Mouse (Mus musculus) embryonic facial prominence, embryonic 11.5 days (tissue): ENCODE measurements around the gene Man1b1. TPM values are rescaled to one million over a fixed set of nuclear protein-coding genes. Genes with fewer than 3 reads are reported as not detected.

Experiments
- ATAC-seq: fragments of 200-750 bp; cut with Nextera tagmentation; replicated peaks from 2 replicates; pipeline ENCODE4 v1.8.0; 2017; ENCODE audit warnings: low read depth; ENCODE audit not compliant: insufficient number of reproducible peaks, low FRiP score, low TSS enrichment
- DNase-seq: peaks from one replicate; pipeline ENCODE4 v3.0.0-alpha.2; 2015; ENCODE audit warnings: low spot score
- H3K27ac ChIP-seq: fragments of 300-500 bp; sonication (generic); replicated peaks from 2 replicates; pipeline ENCODE4 v1.5.1; 2014; ENCODE audit warnings: mild to moderate bottlenecking, low read depth, low read length, control low read depth
- H3K27me3 ChIP-seq: fragments of 300-500 bp; sonication (generic); 2 replicates; pipeline ENCODE4 v1.6.1; 2014; ENCODE audit warnings: mild to moderate bottlenecking, low read length, moderate library complexity, mixed read lengths; ENCODE audit not compliant: control insufficient read depth, insufficient read depth
- H3K36me3 ChIP-seq: fragments of 300-500 bp; sonication (generic); replicated peaks from 2 replicates; pipeline ENCODE4 v1.6.1; 2014; ENCODE audit warnings: low read depth, mild to moderate bottlenecking, low read length, moderate library complexity, mixed read lengths; ENCODE audit not compliant: control insufficient read depth, insufficient read depth
- H3K4me1 ChIP-seq: fragments of 300-500 bp; sonication (generic); 2 replicates; pipeline ENCODE4 v1.6.1; 2014; ENCODE audit warnings: low read length, mixed read lengths; ENCODE audit not compliant: control insufficient read depth, insufficient read depth
- H3K4me2 ChIP-seq: fragments of 300-500 bp; sonication (generic); 2 replicates; pipeline ENCODE4 v1.6.1; 2014; ENCODE audit warnings: low read depth, mild to moderate bottlenecking, control low read depth, low read length, moderate library complexity
- H3K4me3 ChIP-seq: fragments of 300-500 bp; sonication (generic); 2 replicates; pipeline ENCODE4 v1.5.1; 2014; ENCODE audit warnings: low read depth, low read length, control low read depth
- H3K9ac ChIP-seq: fragments of 300-500 bp; sonication (generic); replicated peaks from 2 replicates; pipeline ENCODE4 v1.6.1; 2014; ENCODE audit warnings: mild to moderate bottlenecking, control low read depth, low read length
- H3K9me3 ChIP-seq: fragments of 300-500 bp; sonication (generic); replicated peaks from 2 replicates; pipeline ENCODE4 v1.6.1; 2016; ENCODE audit warnings: mild to moderate bottlenecking, low read length, inconsistent platforms, mixed read lengths; ENCODE audit not compliant: control insufficient read depth
- WGBS: fragments of 180-500 bp; shearing (Covaris S2); extraction: QIAGEN DNeasy Blood & Tissue Kit; methylation state at CpG from one replicate; pipeline ENCODE4 v1.1.7; 2014; 5-methylcytosine and 5-hydroxymethylcytosine counted together
- polyA plus RNA-seq: library from polyadenylated mRNA; unstranded; fragments of >200 nt; fragmentation: Nextera tagmentation; extraction: Ambion mirVana; gene quantifications from 2 replicates; pipeline ENCODE4 v1.2.1, GENCODE M21; 2014

The Man1b1 gene
- polyA plus RNA-seq, 1 experiment from 2014 or later: 92.7 TPM

DNA sequence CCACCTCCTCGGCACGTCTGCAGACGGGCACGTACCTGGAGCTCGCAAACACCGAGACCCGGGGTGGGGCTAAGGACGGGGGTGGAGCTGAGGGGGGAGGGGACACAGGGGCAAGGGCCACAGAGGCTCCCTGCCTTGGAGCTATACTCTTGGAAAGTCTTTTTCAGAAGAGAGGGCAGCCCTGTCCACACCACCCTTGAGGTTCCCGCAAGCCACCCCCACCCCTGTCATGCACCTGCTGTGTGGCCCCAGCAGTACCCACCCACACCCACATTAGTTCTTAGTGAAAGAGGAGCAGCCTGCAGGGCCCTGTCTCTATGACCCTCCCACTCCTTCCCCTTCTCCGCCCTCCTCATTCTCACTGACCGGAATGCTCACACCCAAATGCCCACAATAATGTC, 20.6 kb upstream of the Man1b1 start:
- no peaks in the 10 kb centered on the region for H3K4me1 ChIP-seq
- WGBS: 7% methylated on average over 11 of the region's 11 CpGs

GRCm38 (mm10) chr2:25318119-25318966, 13.8 kb upstream of the Man1b1 start:
- H3K27me3 ChIP-seq: peaks cover 24% of the 10 kb centered on the region
- H3K36me3 ChIP-seq: no peaks in the 10 kb centered on the region
- H3K4me3 ChIP-seq: peak overlapping the region; percentile 28
- peak overlapping the region; percentile 57 for H3K4me2 ChIP-seq
- H3K9ac ChIP-seq: no peak overlapping the region
- H3K9me3 ChIP-seq: no peaks in the 10 kb centered on the region
- H3K27ac ChIP-seq: no peak overlapping the region
- DNase-seq: no peak
- peak; percentile 29; the same call in 1 of the 2 replicates for ATAC-seq
- 7% methylated on average over 31 of the region's 31 CpGs for WGBS
- H3K4me1 ChIP-seq: no peaks in the 10 kb centered on the region

More for the DNA sequence above, 20.6 kb upstream of the Man1b1 start:
- no peak; the same call in 1 of the 2 replicates for ATAC-seq
- DNase-seq: no peak
- H3K9me3 ChIP-seq: no peaks in the 10 kb centered on the region
- peaks cover 41% of the 10 kb centered on the region for H3K27me3 ChIP-seq
- H3K4me2 ChIP-seq: no peak overlapping the region
- no peak overlapping the region for H3K27ac ChIP-seq
- no peak overlapping the region for H3K4me3 ChIP-seq
- no peaks in the 10 kb centered on the region for H3K36me3 ChIP-seq
- H3K9ac ChIP-seq: no peak overlapping the region

GRCm38 (mm10) chr2:25318971-25319773, 13.0 kb upstream of the Man1b1 start, which contains the start of gene Grin1:
Gene Grin1 (minus strand): TSS chr2:25319187.
- no peak within 1 kb of the TSS for H3K27ac ChIP-seq
- DNase-seq (peak; percentile 85), ATAC-seq (0 out of 2 replicates have a peak, but pooled peaks have one; percentile 65)
- H3K27me3 ChIP-seq: peaks cover 22% of the 10 kb centered on the region
- H3K4me3 ChIP-seq: peak within 1 kb of the TSS; percentile 28
- no peaks in the 10 kb centered on the region for H3K4me1 ChIP-seq
- 10% methylated on average over 55 of the region's 58 CpGs for WGBS
- H3K4me2 ChIP-seq: peak within 1 kb of the TSS; percentile 57
- H3K36me3 ChIP-seq: no peaks in the 10 kb centered on the region
- H3K9ac ChIP-seq: no peak within 1 kb of the TSS
- no peaks in the 10 kb centered on the region for H3K9me3 ChIP-seq

- peaks cover 20% of the 10 kb centered on the region for H3K27me3 ChIP-seq
- no peak for DNase-seq
- H3K36me3 ChIP-seq: no peaks in the 10 kb centered on the region
- H3K27ac ChIP-seq: no peak overlapping the region
- no peak overlapping the region for H3K9ac ChIP-seq
- no peaks in the 10 kb centered on the region for H3K9me3 ChIP-seq
- no peak for ATAC-seq
- H3K4me2 ChIP-seq: no peak overlapping the region
- H3K4me3 ChIP-seq: no peak overlapping the region
- WGBS: 38% methylated on average over 2 of the region's 2 CpGs
- no peaks in the 10 kb centered on the region for H3K4me1 ChIP-seq
Observed at GRCm38 (mm10) chr2:25320084-25320483, 12.1 kb upstream of the Man1b1 start.

DNA sequence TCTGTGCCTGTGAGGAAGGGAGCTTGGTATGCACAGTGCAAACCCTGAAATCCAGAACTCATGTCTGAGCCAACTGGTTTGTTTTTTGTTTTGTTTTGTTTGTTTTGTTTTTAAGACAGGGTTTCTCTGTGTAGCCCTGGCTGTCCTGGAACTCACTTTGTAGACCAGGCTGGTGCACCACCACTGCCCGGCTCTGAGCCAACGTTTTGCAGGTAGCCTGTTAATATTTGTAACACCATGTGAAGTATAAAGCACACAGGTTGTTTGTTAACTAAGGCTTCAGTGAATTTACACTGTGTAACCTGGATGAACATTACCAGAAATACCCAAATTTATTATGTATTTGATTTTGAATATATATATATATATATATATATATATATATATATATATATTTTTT, 6.1 kb upstream of the Man1b1 start:
- H3K4me3 ChIP-seq: no peak overlapping the region
- WGBS: 77% methylated on average over 2 of the region's 2 CpGs
- ATAC-seq: no peak
- no peak for DNase-seq
- H3K4me2 ChIP-seq: no peak overlapping the region
- H3K27ac ChIP-seq: no peak overlapping the region
- H3K27me3 ChIP-seq: no peaks in the 10 kb centered on the region
- no peaks in the 10 kb centered on the region for H3K36me3 ChIP-seq
- no peaks in the 10 kb centered on the region for H3K9me3 ChIP-seq
- H3K9ac ChIP-seq: no peak overlapping the region
- no peaks in the 10 kb centered on the region for H3K4me1 ChIP-seq

DNA sequence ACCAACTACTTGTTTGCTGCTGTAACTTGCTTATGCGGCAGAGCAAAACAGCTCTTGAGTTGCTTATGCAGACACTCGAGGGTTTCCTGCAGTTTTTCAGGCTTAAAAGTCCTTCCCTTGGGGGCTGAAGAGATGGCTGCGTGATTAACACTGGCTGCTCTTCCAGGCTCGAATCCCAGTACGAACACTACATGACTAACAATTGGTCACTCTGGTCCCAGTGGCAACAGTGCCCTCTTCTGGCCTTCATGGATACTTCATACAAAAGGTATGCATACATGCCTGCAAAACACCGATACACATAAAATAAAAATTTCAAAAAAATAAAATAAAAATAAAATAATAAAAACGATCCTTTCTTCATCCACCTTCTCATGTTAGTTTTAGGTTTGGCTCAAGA, 3.7 kb upstream of the Man1b1 start:
- H3K36me3 ChIP-seq: no peaks in the 10 kb centered on the region
- DNase-seq: peak; percentile 33
- no peaks in the 10 kb centered on the region for H3K9me3 ChIP-seq
- H3K4me2 ChIP-seq: no peak overlapping the region
- H3K4me3 ChIP-seq: no peak overlapping the region
- ATAC-seq: no peak
- no peaks in the 10 kb centered on the region for H3K27me3 ChIP-seq
- no peaks in the 10 kb centered on the region; the same call in none of the 2 replicates for H3K4me1 ChIP-seq
- no peak overlapping the region for H3K9ac ChIP-seq
- WGBS: 41% methylated on average over 7 of the region's 7 CpGs
- no peak overlapping the region for H3K27ac ChIP-seq

DNA sequence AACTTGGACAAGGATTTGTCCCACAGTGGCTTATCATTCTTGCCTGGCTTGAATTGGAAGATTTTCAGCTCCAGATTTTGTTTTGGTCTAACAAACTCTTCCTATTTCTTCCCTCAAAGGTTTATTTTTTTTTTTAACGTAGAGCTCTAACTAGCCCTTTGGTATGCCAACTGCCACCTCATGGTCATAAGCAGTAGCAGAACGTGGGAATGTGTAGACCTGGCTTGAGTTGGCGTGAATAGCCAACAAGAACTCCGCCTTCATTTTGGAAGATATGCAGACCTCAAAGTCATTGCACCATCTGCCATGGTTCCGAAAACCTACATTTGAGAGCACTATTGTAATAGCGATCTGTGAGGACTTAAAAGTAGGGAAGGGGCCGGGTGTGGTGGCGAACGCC, 668 bp upstream of the Man1b1 start:
- WGBS: 59% methylated on average over 9 of the region's 9 CpGs
- peak overlapping the region; percentile 94 for H3K4me3 ChIP-seq

More for the DNA sequence above, 668 bp upstream of the Man1b1 start:
- H3K4me2 ChIP-seq: peak overlapping the region; percentile 54
- H3K36me3 ChIP-seq: peaks cover 3% of the 10 kb centered on the region; the same call in 1 of the 2 replicates
- DNase-seq (no peak), ATAC-seq (no peak)
- H3K4me1 ChIP-seq: no peaks in the 10 kb centered on the region; the same call in none of the 2 replicates
- H3K9me3 ChIP-seq: no peaks in the 10 kb centered on the region
- no peaks in the 10 kb centered on the region for H3K27me3 ChIP-seq
- H3K27ac ChIP-seq: no peak overlapping the region
- H3K9ac ChIP-seq: peak overlapping the region; percentile 96
